Mouse (Mus musculus) MEL-GATA-1-ER (cell line): ENCODE measurements around the gene Itgb6.

Source experiments
- DNase-seq: peaks from one replicate; pipeline ENCODE4 v3.0.0-alpha.2; 2012; ENCODE audit warnings: low read depth; ENCODE audit errors: extremely low read depth

The Itgb6 gene

DNA sequence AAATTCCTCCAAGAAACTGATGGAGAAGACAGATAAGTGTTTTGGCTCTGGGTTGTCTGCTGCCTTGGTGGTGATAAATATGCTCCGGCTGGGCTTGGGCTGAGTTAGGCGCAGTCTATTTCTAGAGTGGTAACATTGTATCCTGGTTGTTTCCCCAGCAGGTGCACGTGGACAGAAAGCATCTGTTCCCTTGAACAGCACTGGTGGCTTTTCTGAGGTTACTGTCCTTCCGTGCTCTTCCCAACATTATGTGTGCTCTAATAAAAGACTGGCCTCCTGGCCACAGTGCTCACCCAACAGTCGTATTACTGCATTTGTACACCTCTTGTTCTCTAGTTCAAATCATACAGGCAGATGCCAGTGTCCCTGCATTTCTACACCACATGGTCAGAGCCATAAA is 9.6 kb downstream of the Itgb6 start:
- DNase-seq = no peak

DNA sequence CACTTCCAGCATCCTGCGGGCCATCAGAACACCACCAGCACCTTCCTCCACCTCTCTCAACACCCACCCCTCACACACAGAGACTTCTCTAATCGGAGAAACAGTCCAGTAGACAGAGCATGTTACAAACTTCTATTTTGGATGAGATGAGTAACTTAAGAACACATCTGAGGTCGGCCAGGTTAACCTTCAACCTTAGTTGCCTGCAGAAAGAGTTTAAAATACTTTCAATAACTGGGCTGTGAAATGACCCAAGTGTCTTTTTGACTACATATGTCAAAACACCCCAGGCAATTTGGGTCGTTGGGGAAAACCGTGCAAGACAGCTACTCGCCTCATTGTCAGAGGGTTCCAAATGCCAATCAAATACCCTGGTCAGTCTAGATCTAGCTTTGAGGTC is 10.0 kb downstream of the Itgb6 start:
- no peak for DNase-seq

DNA sequence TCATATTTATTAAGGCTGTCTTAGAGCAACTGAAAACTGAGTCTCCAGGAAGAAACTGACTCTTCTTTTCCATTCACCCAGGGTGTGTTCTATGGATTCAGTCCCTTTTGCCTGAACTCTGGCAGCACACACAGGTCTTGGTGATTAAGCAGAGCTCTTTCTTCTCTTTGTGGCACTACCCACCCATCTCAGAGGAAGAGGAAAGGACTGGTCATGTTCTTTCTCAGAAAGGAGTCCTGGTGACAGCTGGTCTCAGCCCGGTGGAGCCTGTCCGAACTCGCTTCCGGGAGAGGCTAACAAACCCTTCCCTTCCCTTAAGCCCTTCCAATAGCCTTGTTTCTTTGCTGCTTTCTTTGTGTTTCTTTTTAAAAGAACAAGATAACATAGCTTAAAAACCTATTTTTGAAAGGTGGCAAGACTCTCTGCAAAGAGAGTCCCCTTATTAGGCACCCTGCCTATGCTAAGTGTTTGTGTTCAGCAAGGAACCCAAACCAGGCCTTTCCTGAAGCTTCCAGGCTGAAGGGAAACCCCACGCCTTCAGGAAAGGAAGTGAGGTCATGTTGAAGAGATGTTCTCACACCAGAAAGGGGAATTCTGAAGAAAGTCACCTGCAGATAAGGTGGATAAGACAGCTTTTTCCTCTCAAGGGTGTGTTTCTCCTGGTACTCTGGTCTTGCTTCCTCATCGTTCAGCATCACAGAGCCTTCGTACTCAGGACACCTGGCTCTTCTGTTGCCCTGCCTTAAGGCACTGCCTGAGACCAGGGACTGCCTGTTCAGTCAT is 11.2 kb downstream of the Itgb6 start:
- no peak for DNase-seq

DNA sequence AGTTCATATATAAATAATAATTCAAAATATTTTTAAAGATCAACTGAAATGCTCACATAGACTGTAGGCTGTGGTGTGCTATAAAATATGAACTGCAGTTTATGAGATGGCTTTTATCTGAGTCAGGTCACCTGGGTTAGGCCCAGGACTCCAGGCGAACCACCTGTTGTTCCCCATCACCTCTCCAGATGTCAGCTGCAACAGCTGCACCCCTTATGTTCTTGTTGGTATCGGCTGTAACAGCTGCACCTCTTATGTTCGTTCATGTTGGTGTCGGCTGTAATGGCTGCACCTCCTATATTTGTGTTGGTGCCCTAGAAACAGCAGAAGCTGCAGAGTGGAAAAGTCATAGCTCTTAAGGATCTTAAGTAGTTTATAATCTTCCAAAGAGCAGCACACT is 12.1 kb downstream of the Itgb6 start:
- DNase-seq = no peak

DNA sequence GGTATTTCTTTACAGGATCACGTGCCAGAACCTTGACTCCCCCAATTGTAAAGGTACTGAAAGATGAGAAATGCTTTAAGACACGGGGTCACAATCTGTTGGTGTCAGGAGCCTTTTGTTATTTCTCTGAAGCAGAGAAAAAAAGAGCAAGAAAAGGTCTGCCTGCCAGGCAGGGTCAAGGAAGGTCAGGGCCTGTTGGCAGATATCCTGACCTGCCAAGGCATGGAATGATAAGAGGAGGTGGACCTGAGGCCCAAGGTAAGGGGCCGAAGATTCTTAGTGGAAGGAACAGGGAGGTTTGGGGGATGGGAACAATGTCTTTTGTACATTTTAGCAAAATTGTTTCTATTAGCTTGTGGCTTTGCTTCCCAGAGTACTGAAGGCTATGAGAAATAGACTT is 13.8 kb downstream of the Itgb6 start:
- DNase-seq = no peak

DNA sequence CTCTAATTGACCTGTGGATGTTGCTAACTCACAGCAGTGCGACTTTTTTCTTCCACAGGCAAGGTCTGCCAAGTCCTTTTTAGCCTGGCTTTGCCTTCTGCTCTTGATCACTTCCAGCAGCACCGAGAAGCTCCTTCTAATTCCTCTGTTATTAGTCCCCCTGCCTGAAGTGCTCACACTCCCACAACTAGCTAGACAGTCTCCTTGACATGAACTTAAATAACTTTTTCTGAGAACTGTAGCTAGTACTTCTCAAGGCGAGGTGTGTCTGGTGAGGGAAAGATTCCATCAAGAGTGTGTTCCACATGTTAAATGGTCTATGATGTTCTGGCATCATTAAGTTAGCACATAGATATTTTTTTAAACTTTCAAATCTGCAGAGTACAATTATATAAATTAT is 15.6 kb downstream of the Itgb6 start:
- DNase-seq = no peak

DNA sequence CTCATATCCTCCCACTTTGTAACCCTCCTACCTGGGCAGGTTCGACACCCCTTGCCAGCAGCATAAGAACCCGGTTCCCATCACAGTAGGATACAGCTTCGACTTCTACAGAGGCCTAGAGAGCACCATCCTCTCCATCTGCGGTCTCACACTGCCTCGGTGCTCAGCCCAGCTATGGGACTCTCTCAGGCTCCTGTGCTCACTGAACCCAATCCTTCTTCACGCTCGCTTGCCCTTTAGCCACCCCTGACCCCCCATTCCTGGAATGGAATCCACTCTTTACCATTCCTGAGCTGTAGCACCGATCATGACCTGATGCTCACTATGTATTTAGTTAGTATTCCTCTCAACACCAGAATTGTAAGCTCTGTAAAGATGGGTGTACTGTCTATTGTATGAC is 17.0 kb downstream of the Itgb6 start:
- no peak for DNase-seq

DNA sequence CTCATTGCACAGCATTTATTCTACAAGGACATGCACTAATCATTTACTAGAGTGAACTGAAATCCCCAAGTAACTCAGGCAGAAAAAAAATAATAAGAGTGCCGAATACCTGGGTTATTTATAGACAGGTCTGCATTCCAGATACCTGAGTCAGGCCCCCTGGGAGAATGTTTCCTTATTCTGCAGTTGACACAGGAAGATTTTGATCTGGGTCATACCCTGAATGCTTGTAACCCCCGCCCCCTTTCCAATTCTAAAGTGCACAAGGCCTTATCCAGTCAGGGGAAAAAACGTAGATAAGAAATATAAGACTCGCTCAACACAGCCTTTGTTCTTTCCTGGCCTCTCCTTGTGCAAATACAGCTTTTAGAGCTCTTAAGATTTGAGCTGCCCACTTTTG is 19.1 kb downstream of the Itgb6 start:
- no peak for DNase-seq

DNA sequence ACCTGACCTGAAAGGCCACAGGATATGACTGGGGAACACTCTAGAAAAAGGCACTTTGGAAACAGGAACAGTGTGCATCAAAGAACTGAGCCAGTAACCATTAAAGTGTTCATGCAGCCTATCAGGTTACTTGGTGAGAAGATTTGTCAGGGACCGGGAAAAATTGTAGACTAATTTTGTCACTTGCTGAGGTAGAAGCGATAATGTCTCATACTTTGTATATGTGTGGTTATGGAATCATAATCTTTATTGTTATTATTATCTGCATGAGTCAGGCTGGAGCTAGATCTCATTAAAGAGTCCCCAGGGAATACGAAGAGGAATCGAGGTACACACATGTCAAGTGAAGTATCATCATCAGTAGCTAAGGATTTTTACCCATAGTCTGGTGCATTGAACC is 21.5 kb downstream of the Itgb6 start:
- DNase-seq = no peak

DNA sequence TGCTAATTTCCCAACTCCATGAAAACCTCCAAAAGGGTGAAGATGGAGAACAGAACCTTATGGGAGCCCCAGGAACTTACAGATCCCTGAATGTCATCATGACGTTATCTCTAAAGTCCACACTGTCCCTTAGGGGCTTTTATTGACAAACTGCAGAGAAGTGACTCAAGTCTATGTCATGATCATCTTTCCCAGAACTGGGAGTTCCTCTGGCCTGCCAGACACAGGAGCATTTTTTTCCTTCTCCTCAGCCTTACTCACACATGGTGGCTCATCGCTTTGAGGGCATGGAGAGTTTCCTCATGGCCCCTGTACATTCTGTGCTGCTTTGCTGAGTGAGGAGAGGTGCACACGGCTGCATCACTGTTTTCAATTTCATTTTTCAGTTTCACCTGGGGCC is 22.4 kb downstream of the Itgb6 start:
- no peak for DNase-seq

DNA sequence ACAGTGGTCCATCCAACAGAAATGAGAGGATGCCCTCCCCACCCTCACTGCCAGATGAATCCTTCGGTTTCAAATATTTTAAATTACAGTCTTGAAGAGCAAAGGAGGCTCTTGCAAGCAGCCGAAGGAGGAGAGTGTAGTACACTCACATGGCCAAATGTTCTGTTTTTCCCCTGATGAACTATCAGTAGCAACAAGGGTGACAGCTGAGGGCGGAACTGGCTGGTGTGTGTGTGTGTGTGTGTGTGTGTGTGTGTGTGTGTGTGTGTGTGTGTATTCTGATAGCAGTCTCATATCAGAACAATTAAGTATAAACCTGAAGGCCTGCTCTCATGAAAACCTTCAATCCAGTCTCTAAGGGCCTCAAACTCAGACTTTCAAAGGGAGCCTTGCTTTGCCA is 22.9 kb downstream of the Itgb6 start:
- DNase-seq = no peak

DNA sequence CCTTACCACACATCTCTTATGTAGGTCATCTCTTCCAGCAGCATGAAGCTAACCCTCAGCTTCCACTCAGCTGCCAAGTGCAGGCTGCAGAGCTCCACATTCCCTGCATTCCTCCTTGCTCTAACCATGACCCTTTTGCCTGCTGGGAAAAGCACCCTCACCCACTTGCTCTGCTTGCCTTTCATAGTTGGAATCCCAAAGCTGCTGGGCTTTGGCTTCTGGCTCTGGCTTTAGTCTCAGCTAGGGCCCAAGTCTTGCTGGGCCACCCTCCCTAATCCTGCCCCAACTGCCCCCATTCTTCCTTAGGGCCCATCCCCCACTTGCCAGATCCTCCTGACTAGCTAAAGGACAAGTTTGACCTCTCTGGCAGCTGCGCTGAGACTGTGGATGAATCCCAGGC is 24.3 kb downstream of the Itgb6 start:
- no peak for DNase-seq

DNA sequence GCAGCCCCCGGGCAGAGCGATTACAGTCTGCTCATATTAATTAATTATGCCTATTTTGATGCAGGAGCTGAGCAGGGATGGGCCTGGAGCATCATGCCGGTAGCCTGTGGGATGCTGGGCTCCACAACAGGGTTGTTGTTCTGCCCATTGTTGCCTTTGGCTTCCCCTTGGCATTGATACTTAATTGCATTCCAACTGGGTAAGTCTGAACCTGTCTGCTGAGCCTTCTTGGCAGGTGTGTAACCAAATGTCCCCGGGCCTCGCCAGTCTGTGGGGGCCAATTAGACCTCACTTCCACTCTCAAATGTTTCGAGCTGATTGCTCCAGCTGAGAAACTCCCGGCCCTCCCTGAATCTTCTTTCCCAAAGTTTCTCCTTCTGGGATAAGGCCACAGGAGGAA is 24.9 kb downstream of the Itgb6 start:
- DNase-seq = no peak

DNA sequence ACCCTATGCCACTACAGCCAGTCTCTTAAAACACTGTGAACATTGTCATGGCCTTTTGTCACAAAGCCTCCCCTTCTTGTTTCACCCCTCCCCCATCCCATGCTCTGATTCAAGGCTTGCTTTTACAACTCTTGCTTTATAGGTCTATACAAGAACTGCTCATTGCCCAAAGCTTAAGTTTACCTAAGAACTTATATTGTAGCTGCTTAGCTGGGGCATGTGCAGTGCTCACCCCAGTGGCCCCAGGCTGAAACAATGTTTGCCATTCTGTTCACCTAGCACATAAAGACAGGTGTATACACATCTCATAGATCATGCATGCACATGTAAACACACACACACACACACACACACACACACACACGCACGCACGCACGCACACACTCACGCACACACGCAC is 25.9 kb downstream of the Itgb6 start:
- DNase-seq = no peak

DNA sequence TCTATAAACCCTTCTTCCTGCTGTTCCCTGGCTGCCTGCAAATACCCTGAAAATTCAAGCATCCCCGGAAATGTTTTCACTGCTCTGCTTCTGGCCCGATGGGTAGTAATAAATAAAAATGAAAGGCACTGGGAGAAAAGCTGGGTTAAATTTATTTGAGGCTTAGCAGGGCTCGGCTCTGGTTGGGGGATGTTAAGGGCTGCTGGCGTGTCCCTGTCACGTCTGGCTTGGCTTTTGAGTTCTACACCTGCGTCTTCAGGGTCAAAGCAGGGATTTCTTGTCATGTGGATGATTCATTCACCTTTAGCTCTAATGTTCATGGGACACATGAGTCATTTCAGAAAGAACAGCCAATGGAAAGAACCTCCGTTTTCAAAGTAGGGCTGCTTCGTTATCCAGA is 26.7 kb downstream of the Itgb6 start:
- no peak for DNase-seq

DNA sequence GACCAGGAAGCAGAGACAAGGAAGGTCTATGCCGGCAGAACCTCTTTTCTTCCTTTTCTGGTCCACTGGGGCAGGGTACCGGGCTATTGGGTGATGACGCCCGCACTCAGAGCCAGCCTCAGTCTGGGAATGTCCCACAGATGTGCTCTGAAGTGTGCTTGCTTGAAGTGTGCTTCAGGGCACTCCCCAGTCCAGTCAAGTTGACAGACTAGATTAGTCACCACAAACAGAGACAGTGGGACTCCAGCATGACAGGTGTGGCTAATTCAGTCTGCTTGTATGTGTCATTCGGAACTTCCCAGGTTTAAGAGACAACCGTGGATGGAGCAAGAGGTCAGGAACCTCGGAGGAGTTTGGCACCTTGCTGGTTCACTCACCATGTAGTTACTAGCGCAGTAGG is 27.9 kb downstream of the Itgb6 start:
- no peak for DNase-seq

DNA sequence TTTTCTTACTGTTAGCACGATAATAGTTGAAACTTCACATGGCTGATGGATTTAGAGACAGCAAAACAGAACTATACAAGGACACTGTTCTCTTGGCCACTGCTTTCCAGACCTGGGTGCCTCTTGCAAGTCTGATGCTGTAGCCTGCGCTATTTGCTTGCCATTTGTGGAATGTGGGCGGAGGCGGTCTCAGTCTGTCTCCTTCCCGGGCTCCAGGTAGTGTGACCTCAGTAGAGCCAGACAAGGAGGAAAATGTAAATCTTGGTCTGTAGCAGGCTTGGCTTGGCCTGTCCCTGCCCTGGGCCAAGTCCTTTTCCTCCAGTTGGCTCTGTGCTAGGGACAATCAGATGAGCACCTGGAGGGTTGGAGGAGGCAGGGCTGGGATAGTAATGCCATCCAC is 30.2 kb downstream of the Itgb6 start:
- DNase-seq = no peak

DNA sequence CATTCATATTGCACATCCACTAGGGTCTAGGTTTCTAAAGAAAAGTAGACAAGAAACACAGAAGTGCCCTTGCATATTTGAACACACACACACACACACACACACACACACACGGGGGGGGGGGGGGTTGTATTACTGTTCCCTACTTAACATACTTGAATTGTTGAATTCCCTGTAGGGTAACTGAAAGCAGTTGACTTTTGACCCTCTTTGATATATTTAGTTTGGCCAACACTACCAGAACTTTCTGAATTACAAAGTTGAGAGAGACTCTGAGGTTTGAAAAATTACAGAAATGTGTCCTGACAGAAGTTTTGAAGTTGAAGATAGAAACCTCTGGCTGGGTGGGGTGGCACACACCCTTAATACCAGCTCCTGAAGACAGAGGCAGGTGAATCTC is 32.2 kb downstream of the Itgb6 start:
- DNase-seq = no peak

DNA sequence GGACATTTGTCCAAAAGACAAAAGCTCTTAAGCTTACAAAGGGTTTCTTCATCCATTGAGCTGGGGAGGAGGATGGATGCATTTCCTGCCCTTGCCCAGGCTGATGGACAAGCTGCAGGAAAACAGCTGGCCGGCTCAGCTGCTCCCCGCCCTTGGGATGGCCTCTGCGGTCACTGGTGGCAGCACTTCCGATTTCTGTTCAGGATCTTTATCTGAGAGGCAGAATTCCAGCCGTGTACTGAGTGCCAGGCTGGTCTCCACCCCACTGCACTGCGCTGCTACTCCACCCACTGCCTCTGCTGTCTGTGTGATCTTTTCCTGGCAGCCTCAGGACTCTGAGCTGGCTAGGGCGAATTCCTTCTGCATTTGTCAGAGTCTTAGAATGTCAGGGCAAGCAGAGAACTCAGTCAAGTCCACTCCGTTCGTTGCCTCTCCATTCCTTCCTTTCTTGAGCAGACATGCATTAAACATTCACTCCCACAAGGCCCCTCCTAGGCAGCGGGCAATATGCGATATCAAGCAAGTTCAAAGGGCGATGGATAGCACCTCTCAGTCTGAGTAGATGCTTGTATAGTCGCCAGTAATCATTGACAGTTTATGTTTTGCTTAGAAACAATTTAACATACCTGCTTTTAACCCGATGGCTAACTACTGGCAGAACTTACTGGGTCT is 33.4 kb downstream of the Itgb6 start:
- no peak for DNase-seq

DNA sequence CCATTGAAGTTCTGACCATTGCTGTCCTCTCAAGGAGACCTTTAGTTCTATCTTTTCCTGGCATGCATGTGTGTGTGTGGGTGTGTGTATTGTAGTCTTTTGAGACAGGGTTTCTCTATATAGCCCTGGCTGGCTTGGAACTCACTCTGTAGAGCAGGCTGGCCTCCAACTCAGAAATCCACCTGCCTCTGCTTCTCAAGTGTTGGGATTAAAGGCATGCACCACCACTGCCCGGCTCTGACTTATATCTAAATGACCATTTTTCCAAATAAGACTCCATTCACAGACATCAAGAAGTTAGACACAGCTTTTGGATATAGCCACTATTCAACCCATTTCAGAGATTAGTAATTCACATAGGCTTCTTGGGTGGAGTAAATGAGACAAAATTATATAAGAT is 34.3 kb downstream of the Itgb6 start:
- DNase-seq = no peak

DNA sequence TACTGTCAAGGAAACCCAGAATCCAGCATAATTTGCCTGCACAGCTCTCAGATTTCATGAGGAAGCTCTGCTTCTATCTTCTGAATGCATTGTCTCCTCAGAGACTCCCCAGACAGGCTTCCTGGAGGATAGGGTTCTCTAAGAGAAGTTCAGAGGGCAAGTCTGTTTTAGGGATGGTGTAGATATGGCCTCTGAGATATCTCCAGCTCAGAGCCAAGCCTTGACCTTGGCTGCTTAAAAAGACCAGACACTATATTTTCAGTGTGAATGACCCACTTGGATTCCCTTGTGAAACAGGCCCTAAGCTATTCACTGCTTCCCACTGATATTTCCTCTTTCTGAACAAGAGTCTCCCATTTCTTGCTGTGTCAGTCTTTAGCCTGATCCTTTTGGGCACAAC is 36.5 kb downstream of the Itgb6 start:
- DNase-seq = no peak

DNA sequence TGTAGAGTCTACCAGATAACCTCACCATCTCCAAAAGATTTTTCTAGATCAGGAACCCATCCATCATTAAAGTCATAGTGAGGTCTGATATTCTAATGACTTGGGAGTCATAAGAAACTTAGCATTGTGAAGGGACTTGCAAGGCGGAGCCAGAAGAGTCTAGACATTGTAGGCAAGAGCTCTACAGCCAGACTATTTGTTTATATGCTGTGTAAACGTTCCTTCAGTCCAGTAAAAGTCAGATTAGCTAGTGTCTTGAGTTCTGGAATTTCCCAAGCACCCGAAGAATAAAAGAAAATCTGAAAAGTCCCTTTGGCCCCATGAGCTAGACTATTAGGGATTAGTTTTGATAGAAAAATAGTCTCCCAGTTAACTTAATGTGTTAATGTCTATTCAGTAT is 38.3 kb downstream of the Itgb6 start:
- DNase-seq = no peak

DNA sequence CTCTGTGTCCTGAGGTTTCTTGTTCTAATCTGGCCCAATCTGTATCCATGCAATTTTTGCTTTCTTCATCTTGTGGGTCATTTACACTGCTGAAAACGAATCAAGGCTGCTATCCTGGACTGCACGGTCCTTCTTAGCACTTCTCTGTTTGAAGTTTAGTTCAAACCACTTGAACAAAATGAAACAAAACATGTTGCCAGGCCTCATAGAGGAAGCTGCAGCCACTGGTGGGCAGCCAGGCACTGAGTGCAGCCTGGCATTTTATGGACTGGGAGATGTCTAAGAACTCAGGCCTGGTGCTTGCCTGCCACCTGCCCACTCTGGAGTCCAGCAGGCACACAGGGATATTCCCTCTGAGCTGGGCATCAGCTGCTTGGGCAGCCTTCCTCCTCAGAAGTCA is 39.9 kb downstream of the Itgb6 start:
- DNase-seq = no peak
